Mouse (Mus musculus) neural tube, embryonic 12.5 days (tissue): ENCODE measurements around the gene Tnrc18. TPM values are rescaled to one million over a fixed set of nuclear protein-coding genes. Genes with fewer than 3 reads are reported as not detected.

Experiments
- ATAC-seq: fragments of 200-750 bp; cut with Nextera tagmentation; 2 replicates; pipeline ENCODE4 v1.8.0; 2017; ENCODE audit warnings: low read depth, mild to moderate bottlenecking, moderate TSS enrichment, moderate library complexity; ENCODE audit not compliant: low FRiP score
- H3K27ac ChIP-seq: fragments of 300-500 bp; sonication (generic); 2 replicates; pipeline ENCODE4 v1.5.1; 2016
- H3K27me3 ChIP-seq: fragments of 300-500 bp; sonication (generic); replicated peaks from 2 replicates; pipeline ENCODE4 v1.6.1; 2016; ENCODE audit warnings: mild to moderate bottlenecking
- H3K36me3 ChIP-seq: fragments of 300-500 bp; sonication (generic); 2 replicates; pipeline ENCODE4 v1.6.1; 2016; ENCODE audit warnings: mild to moderate bottlenecking
- H3K4me1 ChIP-seq: fragments of 300-500 bp; sonication (generic); 2 replicates; pipeline ENCODE4 v1.6.1; 2016
- H3K4me2 ChIP-seq: fragments of 300-500 bp; sonication (generic); replicated peaks from 2 replicates; pipeline ENCODE4 v1.6.1; 2016; ENCODE audit warnings: mild to moderate bottlenecking
- H3K4me3 ChIP-seq: fragments of 300-500 bp; sonication (generic); 2 replicates; pipeline ENCODE4 v1.5.1; 2016
- H3K9ac ChIP-seq: fragments of 300-500 bp; sonication (generic); 2 replicates; pipeline ENCODE4 v1.6.1; 2016; ENCODE audit warnings: mild to moderate bottlenecking
- H3K9me3 ChIP-seq: fragments of 300-500 bp; sonication (generic); 2 replicates; pipeline ENCODE4 v1.6.1; 2016; ENCODE audit warnings: mild to moderate bottlenecking
- WGBS: fragments of 180-500 bp; shearing (Covaris S2); methylation state at CpG from one replicate; pipeline ENCODE4 v1.1.7; 2016; 5-methylcytosine and 5-hydroxymethylcytosine counted together
- polyA plus RNA-seq: library from polyadenylated mRNA; unstranded; fragments of >200 nt; fragmentation: Nextera tagmentation; extraction: Ambion mirVana; gene quantifications from 2 replicates; pipeline ENCODE4 v1.2.1, GENCODE M21; 2016

Tnrc18 gene
- polyA plus RNA-seq, 1 experiment from 2014 or later = 51.5 TPM

GRCm38 (mm10) chr5:142761326-142761983 lies 56.0 kb downstream of the Tnrc18 start:
- no peaks in the 10 kb centered on the region for H3K9me3 ChIP-seq
- WGBS = 87% methylated on average over 16 of the region's 16 CpGs
- H3K4me1 ChIP-seq = no peaks in the 10 kb centered on the region
- H3K27ac ChIP-seq = 0 out of 2 replicates have a peak overlapping the region, but pooled peaks have one; percentile 26
- H3K36me3 ChIP-seq = peaks cover 98% of the 10 kb centered on the region
- no peak overlapping the region for H3K4me3 ChIP-seq
- no peak for ATAC-seq
- H3K4me2 ChIP-seq = no peak overlapping the region
- H3K9ac ChIP-seq = no peak overlapping the region
- H3K27me3 ChIP-seq = no peaks in the 10 kb centered on the region

GRCm38 (mm10) chr5:142759786-142760185 lies 57.7 kb downstream of the Tnrc18 start:
- H3K9me3 ChIP-seq = no peaks in the 10 kb centered on the region
- no peak for ATAC-seq
- no peak overlapping the region for H3K4me3 ChIP-seq
- no peaks in the 10 kb centered on the region for H3K27me3 ChIP-seq
- WGBS = 90% methylated on average over 8 of the region's 8 CpGs
- H3K27ac ChIP-seq = no peak overlapping the region
- peaks cover 98% of the 10 kb centered on the region for H3K36me3 ChIP-seq
- H3K9ac ChIP-seq = no peak overlapping the region
- H3K4me1 ChIP-seq = no peaks in the 10 kb centered on the region
- no peak overlapping the region for H3K4me2 ChIP-seq

- 0 out of 2 replicates have a peak overlapping the region, but pooled peaks have one; percentile 3 for H3K9ac ChIP-seq
- H3K4me2 ChIP-seq = no peak overlapping the region
- no peak overlapping the region for H3K4me3 ChIP-seq
- H3K9me3 ChIP-seq = no peaks in the 10 kb centered on the region
- 44% methylated on average over 13 of the region's 13 CpGs for WGBS
- peaks cover 88% of the 10 kb centered on the region for H3K36me3 ChIP-seq
- H3K27ac ChIP-seq = no peak overlapping the region
- ATAC-seq = no peak
- no peaks in the 10 kb centered on the region for H3K4me1 ChIP-seq
- H3K27me3 ChIP-seq = no peaks in the 10 kb centered on the region
These were observed 65.2 kb downstream of the Tnrc18 start for GRCm38 (mm10) chr5:142752241-142752640.

GRCm38 (mm10) chr5:142750173-142750572 lies 67.3 kb downstream of the Tnrc18 start:
- H3K4me3 ChIP-seq = no peak overlapping the region
- no peaks in the 10 kb centered on the region for H3K9me3 ChIP-seq
- no peak for ATAC-seq
- no peaks in the 10 kb centered on the region for H3K4me1 ChIP-seq
- H3K4me2 ChIP-seq = no peak overlapping the region
- no peak overlapping the region for H3K27ac ChIP-seq
- no peak overlapping the region for H3K9ac ChIP-seq
- WGBS = 96% methylated on average over 11 of the region's 11 CpGs
- H3K36me3 ChIP-seq = peaks cover 80% of the 10 kb centered on the region
- H3K27me3 ChIP-seq = no peaks in the 10 kb centered on the region

- Histone ChIP-seq H3K27me3 (no peaks in the 10 kb centered on the region), H3K36me3 (peaks cover 84% of the 10 kb centered on the region), H3K9ac (no peak overlapping the region), H3K4me1 (no peaks in the 10 kb centered on the region), H3K4me2 (no peak overlapping the region), H3K9me3 (no peaks in the 10 kb centered on the region), H3K27ac (no peak overlapping the region), H3K4me3 (no peak overlapping the region)
- 83% methylated on average over 12 of the region's 12 CpGs for WGBS
- no peak for ATAC-seq
These were observed 70.3 kb downstream of the Tnrc18 start for GRCm38 (mm10) chr5:142747026-142747629.

GRCm38 (mm10) chr5:142739941-142740340 lies 77.5 kb downstream of the Tnrc18 start:
- no peaks in the 10 kb centered on the region for H3K27me3 ChIP-seq
- no peak for ATAC-seq
- no peaks in the 10 kb centered on the region for H3K9me3 ChIP-seq
- no peak overlapping the region for H3K4me3 ChIP-seq
- H3K27ac ChIP-seq = no peak overlapping the region
- no peak overlapping the region for H3K9ac ChIP-seq
- no peak overlapping the region for H3K4me2 ChIP-seq
- H3K36me3 ChIP-seq = peaks cover 97% of the 10 kb centered on the region
- H3K4me1 ChIP-seq = no peaks in the 10 kb centered on the region
- WGBS = 87% methylated on average over 8 of the region's 8 CpGs

GRCm38 (mm10) chr5:142731916-142732315 lies 85.5 kb downstream of the Tnrc18 start:
- H3K9me3 ChIP-seq = 0 out of 2 replicates have a peak, but pooled peaks cover 7% of the 10 kb centered on the region
- no peak overlapping the region for H3K9ac ChIP-seq
- no peak for ATAC-seq
- WGBS = 94% methylated on average over 11 of the region's 11 CpGs
- H3K4me3 ChIP-seq = no peak overlapping the region
- no peak overlapping the region for H3K27ac ChIP-seq
- H3K4me2 ChIP-seq = no peak overlapping the region
- H3K27me3 ChIP-seq = no peaks in the 10 kb centered on the region
- H3K36me3 ChIP-seq = peaks cover 98% of the 10 kb centered on the region
- no peaks in the 10 kb centered on the region for H3K4me1 ChIP-seq

GRCm38 (mm10) chr5:142730295-142730694 lies 87.2 kb downstream of the Tnrc18 start:
- Histone ChIP-seq H3K27ac (no peak overlapping the region), H3K4me2 (no peak overlapping the region), H3K27me3 (no peaks in the 10 kb centered on the region), H3K9ac (no peak overlapping the region), H3K36me3 (peaks cover 98% of the 10 kb centered on the region), H3K4me3 (no peak overlapping the region), H3K9me3 (0 out of 2 replicates have a peak, but pooled peaks cover 7% of the 10 kb centered on the region), H3K4me1 (no peaks in the 10 kb centered on the region)
- WGBS = 94% methylated on average over 12 of the region's 12 CpGs
- no peak for ATAC-seq

- peaks cover 83% of the 10 kb centered on the region for H3K36me3 ChIP-seq
- 96% methylated on average over 16 of the region's 16 CpGs for WGBS
- no peak overlapping the region for H3K4me3 ChIP-seq
- H3K9ac ChIP-seq = no peak overlapping the region
- 0 out of 2 replicates have a peak, but pooled peaks cover 7% of the 10 kb centered on the region for H3K9me3 ChIP-seq
- H3K27ac ChIP-seq = no peak overlapping the region
- ATAC-seq = no peak
- peaks cover 3% of the 10 kb centered on the region; the same call in 1 of the 2 replicates for H3K4me1 ChIP-seq
- no peaks in the 10 kb centered on the region for H3K27me3 ChIP-seq
- H3K4me2 ChIP-seq = no peak overlapping the region
These were observed 89.2 kb downstream of the Tnrc18 start for GRCm38 (mm10) chr5:142728301-142728700.

GRCm38 (mm10) chr5:142726748-142727147 lies 90.7 kb downstream of the Tnrc18 start:
- H3K4me3 ChIP-seq = no peak overlapping the region
- H3K4me1 ChIP-seq = peaks cover 3% of the 10 kb centered on the region; the same call in 1 of the 2 replicates
- H3K36me3 ChIP-seq = peaks cover 70% of the 10 kb centered on the region
- H3K9me3 ChIP-seq = 0 out of 2 replicates have a peak, but pooled peaks cover 7% of the 10 kb centered on the region
- no peaks in the 10 kb centered on the region for H3K27me3 ChIP-seq
- no peak for ATAC-seq
- WGBS = 86% methylated on average over 6 of the region's 6 CpGs
- H3K27ac ChIP-seq = no peak overlapping the region
- no peak overlapping the region for H3K9ac ChIP-seq
- H3K4me2 ChIP-seq = no peak overlapping the region

GRCm38 (mm10) chr5:142724265-142724664 lies 93.2 kb downstream of the Tnrc18 start:
- H3K9ac ChIP-seq = no peak overlapping the region
- ATAC-seq = no peak
- no peaks in the 10 kb centered on the region for H3K27me3 ChIP-seq
- H3K9me3 ChIP-seq = 0 out of 2 replicates have a peak, but pooled peaks cover 7% of the 10 kb centered on the region
- H3K4me2 ChIP-seq = no peak overlapping the region
- H3K36me3 ChIP-seq = peaks cover 63% of the 10 kb centered on the region
- WGBS = 92% methylated on average over 7 of the region's 7 CpGs
- peaks cover 3% of the 10 kb centered on the region; the same call in 1 of the 2 replicates for H3K4me1 ChIP-seq
- no peak overlapping the region for H3K27ac ChIP-seq
- no peak overlapping the region for H3K4me3 ChIP-seq

GRCm38 (mm10) chr5:142723520-142724133 lies 93.8 kb downstream of the Tnrc18 start:
- 14% methylated on average over 7 of the region's 7 CpGs for WGBS
- Histone ChIP-seq H3K4me3 (no peak overlapping the region), H3K4me1 (peaks cover 3% of the 10 kb centered on the region; the same call in 1 of the 2 replicates), H3K27me3 (no peaks in the 10 kb centered on the region), H3K9me3 (0 out of 2 replicates have a peak, but pooled peaks cover 6% of the 10 kb centered on the region), H3K36me3 (peaks cover 63% of the 10 kb centered on the region), H3K9ac (no peak overlapping the region), H3K4me2 (0 out of 2 replicates have a peak overlapping the region, but pooled peaks have one; percentile 1), H3K27ac (no peak overlapping the region)
- peak; percentile 39 for ATAC-seq
